Mouse (Mus musculus) liver, embryonic 12.5 days (tissue): Measurements from ENCODE around the gene Adam12. TPM values are rescaled to one million over a fixed set of nuclear protein-coding genes. Genes with fewer than 3 reads are reported as not detected.

ENCODE experiments used
- ATAC-seq: fragments of 200-750 bp; cut with Nextera tagmentation; 2 replicates; pipeline ENCODE4 v1.8.0; 2017; ENCODE audit warnings: moderate number of reproducible peaks, mild to moderate bottlenecking, moderate library complexity
- H3K27ac ChIP-seq: fragments of 300-500 bp; sonication (generic); 2 replicates; pipeline ENCODE4 v1.5.1; 2016; ENCODE audit warnings: mild to moderate bottlenecking
- H3K27me3 ChIP-seq: fragments of 300-500 bp; sonication (generic); replicated peaks from 2 replicates; pipeline ENCODE4 v1.6.1; 2016; ENCODE audit warnings: mild to moderate bottlenecking, moderate library complexity
- H3K36me3 ChIP-seq: fragments of 300-500 bp; sonication (generic); 2 replicates; pipeline ENCODE4 v1.6.1; 2016; ENCODE audit warnings: mild to moderate bottlenecking, moderate library complexity
- H3K4me1 ChIP-seq: fragments of 300-500 bp; sonication (generic); 2 replicates; pipeline ENCODE4 v1.6.1; 2016
- H3K4me2 ChIP-seq: fragments of 300-500 bp; sonication (generic); 2 replicates; pipeline ENCODE4 v1.6.1; 2016; ENCODE audit warnings: mild to moderate bottlenecking, moderate library complexity
- H3K4me3 ChIP-seq: fragments of 300-500 bp; sonication (generic); 2 replicates; pipeline ENCODE4 v1.5.1; 2016; ENCODE audit warnings: mild to moderate bottlenecking, moderate library complexity
- H3K9ac ChIP-seq: fragments of 300-500 bp; sonication (generic); 2 replicates; pipeline ENCODE4 v1.6.1; 2016; ENCODE audit warnings: mild to moderate bottlenecking, moderate library complexity
- H3K9me3 ChIP-seq: fragments of 300-500 bp; sonication (generic); replicated peaks from 2 replicates; pipeline ENCODE4 v1.6.1; 2016; ENCODE audit warnings: mild to moderate bottlenecking, moderate library complexity
- WGBS: fragments of 180-500 bp; shearing (Covaris S2); methylation state at CpG from one replicate; pipeline ENCODE4 v1.1.7; 2016; ENCODE audit not compliant: insufficient replicate concordance; 5-methylcytosine and 5-hydroxymethylcytosine counted together
- polyA plus RNA-seq: library from polyadenylated mRNA; unstranded; fragments of >200 nt; fragmentation: Nextera tagmentation; extraction: Ambion mirVana; gene quantifications from 2 replicates; pipeline ENCODE4 v1.2.1, GENCODE M21; 2016

Gene Adam12
- polyA plus RNA-seq, 1 experiment from 2014 or later: 6.5 TPM

DNA sequence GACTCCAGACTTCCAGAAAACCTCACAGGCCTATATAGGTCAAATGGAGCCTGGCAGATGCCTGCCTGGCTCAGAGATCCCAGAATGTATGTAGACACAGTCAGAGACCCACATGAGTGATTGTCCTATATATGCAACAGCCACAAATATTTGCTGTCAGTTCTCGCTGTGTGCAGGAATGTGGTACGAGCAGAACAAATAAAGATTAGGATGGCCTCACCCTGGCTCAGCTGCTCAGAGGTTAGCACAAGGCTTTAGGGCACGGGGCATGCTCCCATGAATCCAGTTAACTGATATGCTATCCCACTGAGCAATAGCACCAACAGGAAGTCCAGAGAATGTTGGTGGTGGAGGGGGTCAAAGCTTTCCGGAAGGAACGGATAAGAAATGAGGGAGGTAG, 261.5 kb downstream of the Adam12 start:
- Histone ChIP-seq H3K9ac (no peak overlapping the region), H3K36me3 (no peaks in the 10 kb centered on the region), H3K27me3 (no peaks in the 10 kb centered on the region), H3K4me2 (no peak overlapping the region), H3K4me1 (0 out of 2 replicates have a peak, but pooled peaks cover 5% of the 10 kb centered on the region), H3K27ac (no peak overlapping the region), H3K4me3 (no peak overlapping the region), H3K9me3 (no peaks in the 10 kb centered on the region)
- 56% methylated on average over 5 of the region's 5 CpGs for WGBS
- no peak for ATAC-seq

DNA sequence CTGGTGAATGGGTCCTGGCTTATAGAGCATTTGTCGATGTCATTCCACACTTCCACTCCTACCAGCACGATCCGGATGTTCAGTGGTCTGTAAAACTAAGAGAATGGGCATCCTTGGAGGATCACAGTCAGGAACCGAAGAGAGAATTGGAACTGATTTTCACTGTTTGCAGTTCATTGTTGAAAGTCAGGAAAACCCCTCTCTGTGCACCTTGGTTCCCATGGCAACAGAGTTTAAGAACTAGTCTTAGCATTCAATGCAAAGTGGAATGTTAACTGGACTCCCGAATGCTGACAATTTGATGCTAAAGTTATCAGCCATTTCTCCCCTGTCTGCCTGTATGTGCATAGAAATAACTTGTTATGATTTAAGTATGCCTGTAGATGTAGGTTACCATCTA, 264.0 kb downstream of the Adam12 start:
- Histone ChIP-seq H3K4me2 (no peak overlapping the region), H3K27ac (no peak overlapping the region), H3K4me3 (no peak overlapping the region), H3K9ac (no peak overlapping the region), H3K4me1 (0 out of 2 replicates have a peak, but pooled peaks cover 5% of the 10 kb centered on the region), H3K36me3 (no peaks in the 10 kb centered on the region), H3K27me3 (no peaks in the 10 kb centered on the region), H3K9me3 (no peaks in the 10 kb centered on the region)
- 74% methylated on average over 5 of the region's 5 CpGs for whole genome bisulfite sequencing
- no peak for ATAC-seq

DNA sequence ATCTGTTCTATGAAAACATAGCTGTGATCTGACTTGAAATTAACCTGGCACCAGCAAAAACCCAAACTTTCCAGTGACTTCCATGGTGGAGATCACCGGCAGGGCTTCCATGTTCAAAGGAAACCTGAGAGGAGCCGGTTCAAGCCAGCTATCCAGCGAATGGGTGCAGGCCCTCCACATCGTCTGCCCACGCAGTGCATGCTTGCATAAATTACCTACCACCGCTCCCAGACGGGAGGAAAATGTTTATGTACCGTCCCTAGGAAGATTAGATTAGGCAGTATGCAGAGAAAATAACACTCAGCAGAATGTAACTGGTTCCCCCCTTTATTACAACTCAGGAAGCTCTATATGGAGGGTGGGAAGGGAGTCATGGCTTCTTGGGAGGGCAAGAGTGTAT, 268.4 kb downstream of the Adam12 start:
- ATAC-seq: no peak
- H3K4me3 ChIP-seq: no peak overlapping the region
- WGBS: 57% methylated on average over 8 of the region's 8 CpGs
- H3K4me2 ChIP-seq: no peak overlapping the region
- H3K9ac ChIP-seq: no peak overlapping the region
- no peaks in the 10 kb centered on the region for H3K36me3 ChIP-seq
- no peaks in the 10 kb centered on the region for H3K4me1 ChIP-seq
- H3K27ac ChIP-seq: no peak overlapping the region
- no peaks in the 10 kb centered on the region for H3K27me3 ChIP-seq
- no peaks in the 10 kb centered on the region for H3K9me3 ChIP-seq

DNA sequence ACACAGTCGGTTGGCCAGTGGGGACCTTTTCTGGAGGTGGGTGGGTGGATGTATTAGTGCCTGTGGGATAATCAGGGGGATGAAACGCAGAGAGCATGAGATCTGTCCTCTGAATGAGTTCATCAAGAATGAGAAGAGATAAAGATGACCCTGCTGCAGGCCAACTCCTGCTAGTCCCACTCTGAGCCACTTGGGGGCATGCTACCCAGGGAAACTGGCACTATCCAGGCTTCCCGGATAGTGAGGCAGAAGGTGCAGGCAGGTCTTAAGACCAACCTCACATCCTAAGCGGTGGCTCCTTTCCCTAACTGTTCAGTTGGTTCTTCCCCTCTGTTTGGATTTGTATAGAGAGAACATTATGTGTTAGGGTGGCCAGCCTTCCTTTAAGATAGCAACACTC, 272.7 kb downstream of the Adam12 start:
- H3K4me2 ChIP-seq: no peak overlapping the region
- WGBS: 58% methylated on average over 4 of the region's 4 CpGs

DNA sequence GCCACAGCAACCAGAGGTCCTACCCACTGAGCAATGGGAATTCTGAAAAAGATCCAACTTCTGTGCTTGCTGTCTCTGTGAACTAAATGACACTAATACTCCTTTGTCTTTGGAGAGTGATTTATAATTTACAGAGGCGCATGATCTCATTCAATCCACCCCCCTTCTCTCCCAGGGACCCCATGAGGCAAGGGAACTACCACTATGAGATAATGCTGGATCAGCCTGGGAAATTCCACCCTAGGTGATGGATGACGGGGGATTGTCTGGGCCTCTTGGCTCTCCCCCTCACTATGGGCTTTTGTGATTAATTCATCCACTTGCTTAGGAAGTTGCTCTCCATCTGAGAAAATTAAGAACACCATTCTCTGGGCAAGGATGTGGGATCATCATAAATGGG, 274.1 kb downstream of the Adam12 start:
- H3K4me3 ChIP-seq: no peak overlapping the region
- no peak for ATAC-seq
- 66% methylated on average over 2 of the region's 2 CpGs for WGBS

More for the DNA sequence above, 272.7 kb downstream of the Adam12 start:
- H3K27ac ChIP-seq: no peak overlapping the region
- H3K9ac ChIP-seq: no peak overlapping the region
- H3K27me3 ChIP-seq: no peaks in the 10 kb centered on the region
- ATAC-seq: no peak
- no peak overlapping the region for H3K4me3 ChIP-seq
- no peaks in the 10 kb centered on the region for H3K4me1 ChIP-seq
- no peaks in the 10 kb centered on the region for H3K9me3 ChIP-seq
- no peaks in the 10 kb centered on the region for H3K36me3 ChIP-seq

DNA sequence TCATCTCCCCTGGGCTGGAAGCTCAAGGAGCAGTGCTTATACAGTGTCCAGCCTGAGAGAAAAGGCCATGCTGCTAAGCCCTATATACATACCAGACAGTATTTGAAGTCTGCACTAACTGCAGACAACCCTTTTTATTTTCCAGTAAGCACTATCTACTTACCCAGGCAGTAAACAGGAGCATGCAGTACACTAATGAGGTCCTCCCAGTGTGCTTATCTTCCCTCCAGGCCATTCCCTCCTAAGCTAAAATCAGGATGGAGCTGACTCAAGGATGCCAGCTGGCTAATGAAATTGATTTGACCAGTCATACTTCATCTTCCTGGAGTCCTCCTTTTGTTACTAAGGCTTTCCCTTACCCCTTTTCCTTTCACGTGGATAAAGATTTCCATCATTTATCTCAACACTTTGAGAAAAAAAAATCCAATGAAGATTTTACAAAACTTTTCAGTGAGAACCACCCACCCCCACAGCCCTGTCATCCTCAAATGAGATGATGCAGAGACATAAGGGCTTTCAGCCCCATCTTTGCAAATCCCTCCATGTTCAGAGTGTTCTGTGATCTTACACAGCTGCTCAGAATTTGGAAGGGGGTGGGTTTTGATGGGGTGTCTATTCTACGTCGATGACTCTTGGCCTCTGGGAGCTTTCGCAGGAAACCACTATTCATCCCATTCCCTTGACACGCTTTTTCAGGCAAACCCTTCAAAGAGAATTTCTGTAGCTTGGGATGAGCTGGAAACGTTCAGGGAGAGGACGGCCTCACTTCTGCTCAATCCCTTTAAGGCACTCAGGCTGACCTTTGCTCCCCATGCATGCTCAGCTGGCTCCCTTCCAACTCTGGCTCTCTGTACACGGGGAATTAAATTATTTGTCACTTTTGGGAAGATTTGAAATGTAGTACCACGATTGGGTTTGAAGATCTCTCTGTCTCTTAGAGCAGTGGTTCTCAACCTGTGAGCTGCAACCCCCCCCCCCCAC, 277.5 kb downstream of the Adam12 start:
- peak overlapping the region; percentile 40 for H3K27ac ChIP-seq
- H3K36me3 ChIP-seq: no peaks in the 10 kb centered on the region
- 55% methylated on average over 9 of the region's 9 CpGs for WGBS
- no peaks in the 10 kb centered on the region for H3K9me3 ChIP-seq
- no peaks in the 10 kb centered on the region for H3K27me3 ChIP-seq
- no peak overlapping the region for H3K4me2 ChIP-seq
- no peak overlapping the region for H3K4me3 ChIP-seq
- no peak overlapping the region for H3K9ac ChIP-seq
- ATAC-seq: no peak
- H3K4me1 ChIP-seq: no peaks in the 10 kb centered on the region

More for the DNA sequence above, 274.1 kb downstream of the Adam12 start:
- Histone ChIP-seq H3K4me1 (no peaks in the 10 kb centered on the region), H3K36me3 (no peaks in the 10 kb centered on the region), H3K9me3 (no peaks in the 10 kb centered on the region), H3K4me2 (no peak overlapping the region), H3K9ac (no peak overlapping the region), H3K27ac (no peak overlapping the region), H3K27me3 (no peaks in the 10 kb centered on the region)

DNA sequence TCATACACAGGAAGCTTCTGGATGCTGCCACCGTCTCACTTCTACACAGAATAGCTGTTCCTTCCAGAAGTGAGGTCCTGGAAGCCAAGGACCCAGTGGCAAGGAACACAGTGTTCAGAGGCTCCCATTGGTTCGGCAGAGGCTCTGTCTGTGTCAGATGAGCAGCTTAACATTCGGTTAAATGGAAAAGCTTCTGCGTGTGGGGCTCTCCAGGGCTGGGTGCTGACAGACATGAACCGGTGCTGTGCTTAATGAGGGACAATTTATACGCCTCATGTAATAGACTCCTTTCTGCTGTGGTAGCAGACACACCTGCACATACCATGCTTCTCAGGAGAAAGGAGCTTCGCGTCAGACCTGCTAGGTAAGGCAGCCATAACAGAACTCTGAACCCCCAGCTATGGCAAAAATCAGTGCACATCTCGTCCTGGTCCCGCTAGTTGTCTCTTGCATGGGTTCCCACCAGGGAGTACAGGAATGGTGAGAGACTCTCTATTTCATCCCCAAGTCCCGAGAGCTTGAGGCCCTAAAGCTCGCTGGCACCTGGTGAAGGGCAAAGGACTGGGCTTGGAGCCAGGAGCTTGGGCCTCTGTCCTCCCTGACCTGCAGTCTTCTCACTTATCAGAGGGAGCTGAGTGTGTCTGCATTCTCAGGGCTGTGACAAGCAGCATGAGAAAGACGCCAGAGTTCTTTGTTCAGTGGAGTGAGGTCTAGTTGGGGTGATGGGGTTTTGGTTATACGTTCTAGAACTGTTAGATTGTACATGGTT, 280.0 kb downstream of the Adam12 start:
- no peaks in the 10 kb centered on the region for H3K36me3 ChIP-seq
- H3K4me3 ChIP-seq: no peak overlapping the region
- no peak for ATAC-seq
- H3K4me1 ChIP-seq: no peaks in the 10 kb centered on the region
- H3K27me3 ChIP-seq: no peaks in the 10 kb centered on the region
- H3K27ac ChIP-seq: no peak overlapping the region
- 70% methylated on average over 14 of the region's 14 CpGs for WGBS
- H3K9ac ChIP-seq: no peak overlapping the region
- no peak overlapping the region for H3K4me2 ChIP-seq
- no peaks in the 10 kb centered on the region for H3K9me3 ChIP-seq

DNA sequence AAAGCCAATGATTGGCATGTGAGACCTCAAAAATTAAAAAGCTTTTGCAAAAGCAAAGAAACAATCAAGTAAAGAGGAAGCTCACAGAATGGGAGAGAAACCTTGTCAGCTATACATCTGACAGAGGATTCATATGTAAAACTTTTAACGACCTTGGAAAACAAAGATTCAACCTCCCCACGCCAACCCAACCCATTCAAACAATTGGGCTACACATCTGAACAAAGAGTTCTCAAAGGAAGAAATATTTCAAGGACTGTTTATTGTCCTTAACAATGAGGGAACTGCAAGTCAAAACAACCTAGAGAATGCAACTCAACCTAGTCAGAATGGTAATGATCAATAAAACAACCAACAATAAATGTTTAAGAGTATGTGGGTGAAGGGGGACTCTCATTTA, 284.6 kb downstream of the Adam12 start:
- WGBS: 76% methylated on average over 2 of the region's 2 CpGs
- no peaks in the 10 kb centered on the region for H3K36me3 ChIP-seq
- no peaks in the 10 kb centered on the region for H3K9me3 ChIP-seq
- no peaks in the 10 kb centered on the region for H3K4me1 ChIP-seq
- no peaks in the 10 kb centered on the region for H3K27me3 ChIP-seq
- H3K27ac ChIP-seq: no peak overlapping the region
- ATAC-seq: no peak
- no peak overlapping the region for H3K9ac ChIP-seq
- H3K4me2 ChIP-seq: no peak overlapping the region
- no peak overlapping the region for H3K4me3 ChIP-seq

DNA sequence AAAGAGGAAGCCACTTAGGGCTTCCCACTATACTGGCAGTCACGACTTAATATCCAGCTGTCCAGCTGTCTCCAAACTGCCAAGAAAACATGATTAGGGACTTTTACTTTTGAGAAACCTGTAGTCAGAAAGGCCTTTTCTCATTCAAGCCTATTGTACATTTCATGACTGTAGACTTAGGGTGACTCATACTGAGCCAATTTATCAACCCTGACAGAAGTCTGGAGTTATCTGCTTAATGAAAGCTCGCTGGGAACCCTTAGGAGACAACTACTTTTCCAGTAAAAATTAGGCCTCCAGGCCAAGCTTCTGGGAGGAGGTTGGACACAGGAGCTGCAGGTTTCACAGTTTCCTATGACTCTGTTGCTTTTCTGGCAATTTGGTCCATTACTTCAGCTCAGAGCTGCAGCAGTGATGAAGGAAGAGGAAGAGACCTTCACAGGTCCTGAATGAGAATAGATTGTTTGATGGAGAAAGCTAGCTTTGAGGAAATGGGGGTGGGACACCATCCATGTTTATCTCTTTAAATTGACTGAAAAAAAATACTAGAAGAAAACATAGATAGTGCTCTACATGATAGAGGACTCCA, 285.1 kb downstream of the Adam12 start:
- no peak overlapping the region for H3K9ac ChIP-seq
- no peak overlapping the region for H3K27ac ChIP-seq
- ATAC-seq: no peak
- WGBS: 41% methylated on average over 2 of the region's 2 CpGs
- H3K27me3 ChIP-seq: no peaks in the 10 kb centered on the region
- no peaks in the 10 kb centered on the region for H3K36me3 ChIP-seq
- no peaks in the 10 kb centered on the region for H3K4me1 ChIP-seq
- H3K4me3 ChIP-seq: no peak overlapping the region
- H3K9me3 ChIP-seq: no peaks in the 10 kb centered on the region
- no peak overlapping the region for H3K4me2 ChIP-seq

DNA sequence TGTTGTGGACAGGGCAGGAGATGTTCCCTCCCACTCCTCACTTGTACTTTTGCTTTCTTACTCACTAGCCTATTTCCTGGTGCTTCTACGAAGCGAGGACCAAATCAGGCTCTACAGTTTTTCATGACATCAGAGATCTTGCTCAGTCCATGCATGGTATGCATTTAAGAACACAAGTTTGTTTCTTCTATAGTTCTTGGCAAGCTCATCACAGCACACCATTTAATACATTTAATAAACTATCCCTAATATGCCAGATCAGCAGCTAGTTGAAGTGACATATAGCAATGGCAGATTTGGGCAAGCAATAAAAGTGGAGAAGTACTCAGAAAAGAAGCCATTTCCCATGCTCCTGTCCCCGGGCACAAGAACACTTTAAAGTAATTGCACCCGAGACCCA, 285.8 kb downstream of the Adam12 start:
- no peak overlapping the region for H3K9ac ChIP-seq
- no peaks in the 10 kb centered on the region for H3K27me3 ChIP-seq
- no peak overlapping the region for H3K4me3 ChIP-seq
- no peak overlapping the region; the same call in 1 of the 2 replicates for H3K27ac ChIP-seq
- no peaks in the 10 kb centered on the region for H3K36me3 ChIP-seq
- no peaks in the 10 kb centered on the region for H3K4me1 ChIP-seq
- WGBS: 58% methylated on average over 4 of the region's 4 CpGs
- no peak overlapping the region for H3K4me2 ChIP-seq
- ATAC-seq: no peak
- H3K9me3 ChIP-seq: no peaks in the 10 kb centered on the region

DNA sequence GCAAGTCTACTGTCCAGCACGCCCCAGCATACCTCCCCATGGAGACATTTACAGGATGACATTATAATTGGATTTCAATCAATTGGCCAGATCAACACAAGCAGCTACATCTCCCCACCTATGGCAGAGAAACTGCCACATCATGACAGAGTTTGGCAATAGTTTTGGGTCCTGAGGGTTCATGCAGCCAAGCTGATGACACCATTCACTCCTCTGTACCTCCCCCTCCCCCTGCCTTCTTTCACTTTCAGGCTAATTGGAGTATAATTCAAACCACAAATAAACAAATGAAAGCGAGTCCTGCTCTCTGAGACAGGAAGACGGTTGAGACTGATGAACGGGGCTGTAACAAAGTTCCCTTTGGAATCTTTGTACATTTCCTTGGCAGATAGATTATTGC, 291.5 kb downstream of the Adam12 start:
- no peaks in the 10 kb centered on the region for H3K36me3 ChIP-seq
- ATAC-seq: no peak
- H3K9me3 ChIP-seq: no peaks in the 10 kb centered on the region
- no peak overlapping the region for H3K9ac ChIP-seq
- no peaks in the 10 kb centered on the region for H3K27me3 ChIP-seq
- WGBS: 46% methylated on average over 4 of the region's 4 CpGs
- no peak overlapping the region for H3K4me3 ChIP-seq
- H3K4me1 ChIP-seq: no peaks in the 10 kb centered on the region
- H3K4me2 ChIP-seq: no peak overlapping the region
- H3K27ac ChIP-seq: no peak overlapping the region

DNA sequence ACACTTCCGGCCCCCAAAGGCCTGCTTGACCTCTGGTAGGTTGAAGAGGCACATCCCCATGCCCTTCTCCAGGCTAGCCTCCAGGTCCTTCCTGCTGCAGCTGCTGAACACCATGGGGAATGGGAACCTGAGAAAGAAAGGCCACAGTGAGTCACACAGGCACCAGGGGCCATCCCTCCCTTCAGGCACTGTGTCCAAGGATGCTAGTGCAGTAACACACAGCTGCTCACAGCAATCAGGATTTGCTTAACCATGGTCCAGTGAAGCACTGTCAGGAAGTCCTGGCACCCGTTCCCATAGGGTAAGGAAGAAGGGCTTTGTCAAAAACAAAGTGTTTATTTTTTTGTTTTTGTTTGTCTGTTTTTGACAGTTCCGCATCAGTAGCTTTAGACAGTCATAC, 294.5 kb downstream of the Adam12 start:
- Histone ChIP-seq H3K36me3 (no peaks in the 10 kb centered on the region), H3K4me2 (no peak overlapping the region), H3K27me3 (no peaks in the 10 kb centered on the region), H3K4me1 (no peaks in the 10 kb centered on the region), H3K9ac (no peak overlapping the region), H3K4me3 (no peak overlapping the region), H3K27ac (no peak overlapping the region), H3K9me3 (no peaks in the 10 kb centered on the region)
- WGBS: 59% methylated on average over 3 of the region's 3 CpGs
- ATAC-seq: no peak
